Mouse (Mus musculus) heart, embryonic 10.5 days (tissue): ENCODE data around the gene Hectd2. TPM values are rescaled to one million over a fixed set of nuclear protein-coding genes. Genes with fewer than 3 reads are reported as not detected.
A peak's percentile ranks its signal among the peaks of the same experiment; 100 is the strongest.

ENCODE experiments used
- DNase-seq: peaks from one replicate; pipeline ENCODE4 v3.0.0-alpha.2; 2017; ENCODE audit warnings: low spot score
- H3K27ac ChIP-seq: fragments of 300-500 bp; sonication (generic); 2 replicates; pipeline ENCODE4 v1.5.1; 2016; ENCODE audit warnings: mild to moderate bottlenecking
- H3K27me3 ChIP-seq: fragments of 300-500 bp; sonication (generic); 2 replicates; pipeline ENCODE4 v1.6.1; 2016; ENCODE audit warnings: mild to moderate bottlenecking; ENCODE audit not compliant: poor library complexity, insufficient read depth, severe bottlenecking
- H3K36me3 ChIP-seq: fragments of 300-500 bp; sonication (generic); 2 replicates; pipeline ENCODE4 v1.6.1; 2016; ENCODE audit warnings: mild to moderate bottlenecking, moderate library complexity
- H3K4me1 ChIP-seq: fragments of 300-500 bp; sonication (generic); 2 replicates; pipeline ENCODE4 v1.6.1; 2016; ENCODE audit warnings: mild to moderate bottlenecking
- H3K4me3 ChIP-seq: fragments of 300-500 bp; sonication (generic); 2 replicates; pipeline ENCODE4 v1.5.1; 2016; ENCODE audit warnings: mild to moderate bottlenecking, moderate library complexity
- H3K9me3 ChIP-seq: fragments of 300-500 bp; sonication (generic); 2 replicates; pipeline ENCODE4 v1.6.1; 2016; ENCODE audit warnings: mild to moderate bottlenecking, moderate library complexity
- WGBS: fragments of 180-500 bp; shearing (Covaris S2); methylation state at CpG from one replicate; pipeline ENCODE4 v1.1.7; 2016; 5-methylcytosine and 5-hydroxymethylcytosine counted together
- polyA plus RNA-seq: library from polyadenylated mRNA; unstranded; fragments of >200 nt; fragmentation: Nextera tagmentation; extraction: Ambion mirVana; gene quantifications from 2 replicates; pipeline ENCODE4 v1.2.1, GENCODE M21; 2016

Gene Hectd2
- polyA plus RNA-seq, 1 experiment from 2014 or later, result 6.7 TPM

- peak; percentile 70 for DNase-seq
- H3K27ac ChIP-seq, result peak overlapping the region; percentile 18; the same call in 1 of the 2 replicates
- H3K9me3 ChIP-seq, result no peaks in the 10 kb centered on the region
- no peaks in the 10 kb centered on the region for H3K36me3 ChIP-seq
- 88% methylated on average over 6 of the region's 6 CpGs for whole genome bisulfite sequencing
- H3K27me3 ChIP-seq, result no peaks in the 10 kb centered on the region
- no peak overlapping the region for H3K4me3 ChIP-seq
- peaks cover 77% of the 10 kb centered on the region for H3K4me1 ChIP-seq
Measured at GRCm38 (mm10) chr19:36667368-36667767, 112.9 kb downstream of the Hectd2 start.

GRCm38 (mm10) chr19:36668098-36668497, 113.7 kb downstream of the Hectd2 start:
- H3K27ac ChIP-seq, result no peak overlapping the region
- H3K9me3 ChIP-seq, result no peaks in the 10 kb centered on the region
- peak; percentile 59 for DNase-seq
- H3K4me1 ChIP-seq, result peaks cover 77% of the 10 kb centered on the region
- H3K27me3 ChIP-seq, result no peaks in the 10 kb centered on the region
- no peak overlapping the region for H3K4me3 ChIP-seq
- 80% methylated on average over 1 of the region's 1 CpGs for WGBS
- no peaks in the 10 kb centered on the region for H3K36me3 ChIP-seq

DNA sequence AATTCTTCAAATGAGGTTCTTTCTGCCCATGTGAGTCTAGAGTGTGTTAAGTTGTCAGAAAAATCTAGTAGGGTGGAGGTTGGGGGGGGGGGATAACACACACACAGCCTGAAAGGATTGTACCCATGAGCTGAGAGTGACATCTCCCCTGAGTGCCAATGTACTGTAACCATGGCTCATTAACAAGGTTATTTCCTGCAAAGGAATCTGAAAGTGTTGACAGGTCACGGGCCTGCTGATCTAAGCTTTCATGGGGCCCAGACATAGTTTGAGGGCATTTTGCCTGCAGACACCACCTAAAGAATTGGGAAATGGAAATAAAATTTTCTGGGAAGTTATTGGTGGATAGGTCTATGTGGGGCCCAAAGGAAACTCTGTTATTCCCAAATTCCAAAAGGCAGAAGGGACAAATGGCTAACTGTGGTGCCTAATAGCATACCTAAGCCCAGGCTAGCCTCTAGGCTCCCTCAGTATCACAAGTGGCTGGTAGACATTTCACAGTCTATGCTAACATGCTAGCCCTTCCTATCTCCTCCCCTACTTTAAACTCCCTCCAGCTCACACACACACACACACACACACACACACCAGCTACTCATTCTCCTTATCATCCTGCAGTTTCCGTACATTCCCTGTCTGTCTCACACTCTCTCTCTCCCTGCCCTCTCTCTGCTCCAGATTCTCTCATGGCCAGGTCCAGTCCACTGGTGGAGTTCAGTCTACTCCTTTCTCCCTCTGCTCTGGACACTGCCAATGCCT, 114.6 kb downstream of the Hectd2 start:
- H3K36me3 ChIP-seq, result no peaks in the 10 kb centered on the region
- H3K27me3 ChIP-seq, result no peaks in the 10 kb centered on the region
- 17% methylated on average over 2 of the region's 2 CpGs for WGBS
- DNase-seq, result no peak
- H3K9me3 ChIP-seq, result no peaks in the 10 kb centered on the region
- H3K27ac ChIP-seq, result peak overlapping the region; percentile 74
- H3K4me3 ChIP-seq, result no peak overlapping the region
- peaks cover 70% of the 10 kb centered on the region for H3K4me1 ChIP-seq

GRCm38 (mm10) chr19:36669720-36670451, 115.4 kb downstream of the Hectd2 start:
- peaks cover 61% of the 10 kb centered on the region for H3K4me1 ChIP-seq
- no peaks in the 10 kb centered on the region for H3K36me3 ChIP-seq
- no peak for DNase-seq
- no peaks in the 10 kb centered on the region for H3K9me3 ChIP-seq
- WGBS, result 67% methylated on average over 5 of the region's 5 CpGs
- no peak overlapping the region for H3K4me3 ChIP-seq
- peak overlapping the region; percentile 74 for H3K27ac ChIP-seq
- H3K27me3 ChIP-seq, result no peaks in the 10 kb centered on the region

Other genes starting within 250 kb of the Hectd2 start
- gene Pcgf5, start 206.3 kb upstream of the Hectd2 start, polyA plus RNA-seq, result 38.6 and 53.0 TPM in 2 replicates
- gene Ppp1r3c, start 182.0 kb downstream of the Hectd2 start, polyA plus RNA-seq, result 31.3 and 46.9 TPM in 2 replicates